Mouse (Mus musculus) lung, postnatal 0 days (tissue): ENCODE data around the gene Smagp.

Experiments used
- CTCF ChIP-seq: IDR thresholded peaks from 2 replicates; pipeline ENCODE4 v1.5.1; 2016; ENCODE audit warnings: antibody characterized with exemption, mild to moderate bottlenecking
- EP300 ChIP-seq: IDR thresholded peaks from 2 replicates; pipeline ENCODE4 v1.6.1; 2016; ENCODE audit warnings: antibody characterized with exemption, mild to moderate bottlenecking, control low read depth

DNA sequence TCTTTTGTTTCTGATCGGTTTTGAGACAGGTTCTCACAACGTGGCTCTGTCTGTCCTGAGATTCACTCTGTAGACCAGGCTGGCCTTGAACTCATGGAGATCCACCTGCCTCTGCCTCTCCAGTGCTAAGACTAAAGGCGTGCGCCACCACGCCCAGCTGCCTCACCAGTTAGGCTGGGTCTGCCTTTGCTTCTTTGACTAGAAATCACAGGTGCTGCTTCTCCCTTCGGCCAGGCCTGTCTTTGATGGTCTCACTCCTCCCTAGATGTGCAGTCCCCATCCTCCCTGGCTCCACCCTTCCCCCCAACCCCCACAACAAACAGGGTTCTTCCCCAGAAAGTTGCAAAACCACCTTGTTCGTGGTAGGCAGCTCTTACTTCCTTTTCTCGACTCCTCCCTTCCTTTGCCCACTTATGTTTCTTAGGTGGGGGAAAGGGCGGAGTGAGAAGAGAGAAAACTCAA is 28.1 kb upstream of the Smagp start:
- no peak for TF ChIP-seq CTCF
- no peak for TF ChIP-seq EP300
